Mouse (Mus musculus) cerebellum, adult (tissue): ENCODE measurements at regions not wholly inside any gene's neighbourhood (a gene's known extent, or its start where the extent isn't known, plus 50 kb on each side); places are given as distances from the start of the nearest gene placed in this dataset.
A peak's percentile ranks its signal among the peaks of the same experiment; 100 is the strongest.

Experiments used
- ATAC-seq: cut with Nextera tagmentation; 2 replicates; pipeline ENCODE4 v1.9.2; 2017; ENCODE audit warnings: mild to moderate bottlenecking, moderate library complexity, mixed read lengths; ENCODE audit not compliant: insufficient number of reproducible peaks, low FRiP score, low TSS enrichment

DNA sequence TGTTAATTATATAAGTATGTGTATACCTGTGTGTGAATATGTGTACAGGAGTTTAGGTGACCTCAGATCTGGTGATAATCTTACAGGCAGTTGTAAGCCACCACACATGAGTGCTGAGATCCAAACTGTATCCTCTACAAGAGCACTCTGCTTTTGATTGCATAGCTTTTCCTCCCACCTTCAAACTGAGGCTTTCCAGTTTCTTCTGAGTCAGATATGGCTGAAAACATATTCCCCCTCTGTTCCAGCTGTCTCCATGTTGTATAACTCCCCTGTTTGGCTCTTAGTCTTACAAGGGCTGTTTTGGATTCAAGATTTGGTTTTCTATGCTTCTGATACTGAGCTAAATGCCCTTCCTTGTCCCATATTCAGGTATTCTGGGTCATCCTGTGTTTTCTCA, 232.7 kb downstream of the Sis start:
- ATAC-seq, result no peak

DNA sequence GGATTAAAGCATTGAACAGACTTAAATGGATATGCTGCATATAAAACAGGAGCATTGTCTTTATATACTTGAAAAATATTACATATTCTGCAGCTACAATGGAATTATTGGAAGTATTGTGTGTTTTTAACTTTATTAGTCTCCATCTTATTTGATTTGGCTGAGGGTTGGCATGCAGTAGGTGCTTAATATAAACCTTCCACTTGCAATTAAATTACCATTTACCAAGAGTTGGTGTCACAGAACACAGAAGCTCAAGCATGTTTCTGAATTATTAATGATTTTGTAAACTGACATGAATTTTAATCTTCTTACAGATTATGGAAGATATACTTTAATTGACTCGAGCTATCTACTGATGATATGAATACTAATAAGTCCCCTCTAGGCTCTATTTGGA, 240.3 kb downstream of the Sis start:
- ATAC-seq, result no peak

DNA sequence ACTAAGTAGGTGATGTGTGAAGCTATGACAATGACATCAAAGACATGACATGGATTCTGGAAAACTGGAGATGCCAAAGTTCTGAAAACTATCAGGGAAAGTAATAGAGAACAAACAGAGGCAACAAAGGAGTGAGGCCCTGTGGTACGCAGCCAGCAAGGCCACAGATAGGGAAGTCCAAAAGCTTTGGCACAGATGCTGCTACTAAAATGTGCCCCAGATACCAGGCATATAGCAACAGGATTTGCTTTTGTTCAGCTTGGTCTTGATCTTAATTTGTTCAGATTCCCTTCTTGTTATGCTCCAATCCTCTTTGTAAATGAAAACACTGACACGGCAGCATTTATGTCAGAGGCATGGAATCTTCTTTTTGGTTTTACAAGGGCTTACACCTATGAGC, 253.9 kb downstream of the Sis start:
- no peak for ATAC-seq

DNA sequence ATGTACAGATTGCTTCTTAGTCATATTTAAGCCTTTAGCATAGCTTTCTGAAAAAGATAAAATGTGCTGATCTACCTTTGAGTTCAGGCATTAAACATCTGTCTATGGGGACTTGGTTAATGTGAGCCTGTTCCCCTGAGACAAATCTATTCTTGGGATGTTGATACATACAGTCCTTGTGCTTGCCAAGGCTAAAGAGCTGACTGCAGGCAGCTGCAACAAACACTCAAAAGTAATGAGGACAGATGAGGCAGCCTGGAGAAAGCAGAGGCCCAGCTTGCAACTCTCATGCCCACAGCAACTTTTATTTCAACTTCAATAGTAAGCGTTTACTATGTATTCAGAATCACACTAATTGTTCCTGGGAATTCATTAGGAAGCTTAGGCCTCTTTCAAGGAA, 281.7 kb downstream of the Sis start:
- ATAC-seq, result no peak

DNA sequence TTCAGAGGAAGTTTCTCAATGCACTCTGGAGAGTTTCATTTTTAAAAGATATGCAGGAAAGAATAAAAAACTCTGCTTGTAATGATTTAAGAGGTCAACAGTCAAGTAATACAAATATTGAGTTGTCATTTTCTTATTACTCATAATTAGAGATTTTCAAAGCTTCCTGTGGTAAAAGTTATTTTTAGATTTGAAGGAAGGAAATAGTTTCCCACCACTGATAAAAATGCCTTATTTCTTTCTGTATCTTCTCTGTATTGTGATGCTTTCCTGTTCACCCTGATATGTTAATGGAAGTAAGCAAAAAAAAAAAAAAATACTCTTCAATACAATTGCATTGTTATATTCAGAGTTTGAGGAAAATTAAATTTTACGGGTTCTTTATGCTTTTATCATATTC, 308.5 kb downstream of the Sis start:
- no peak for ATAC-seq

DNA sequence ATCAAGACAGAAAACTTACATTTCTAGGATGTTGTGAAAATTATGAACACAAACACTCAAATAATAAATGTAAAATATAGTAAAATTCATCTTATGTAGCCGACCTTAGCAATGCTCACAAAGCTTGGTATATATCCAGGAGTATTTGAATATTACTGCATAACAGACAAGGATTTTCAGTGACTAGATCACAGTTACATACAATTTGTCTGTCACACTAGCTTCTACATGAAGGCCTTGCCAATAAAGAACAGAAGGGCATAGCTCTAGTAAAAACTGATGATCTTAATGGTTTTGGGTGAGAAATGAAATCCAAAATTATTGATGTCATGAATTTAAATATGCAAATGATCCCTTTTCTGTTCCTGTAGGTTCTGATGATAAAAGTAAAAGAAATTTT, 337.6 kb downstream of the Sis start:
- no peak for ATAC-seq

DNA sequence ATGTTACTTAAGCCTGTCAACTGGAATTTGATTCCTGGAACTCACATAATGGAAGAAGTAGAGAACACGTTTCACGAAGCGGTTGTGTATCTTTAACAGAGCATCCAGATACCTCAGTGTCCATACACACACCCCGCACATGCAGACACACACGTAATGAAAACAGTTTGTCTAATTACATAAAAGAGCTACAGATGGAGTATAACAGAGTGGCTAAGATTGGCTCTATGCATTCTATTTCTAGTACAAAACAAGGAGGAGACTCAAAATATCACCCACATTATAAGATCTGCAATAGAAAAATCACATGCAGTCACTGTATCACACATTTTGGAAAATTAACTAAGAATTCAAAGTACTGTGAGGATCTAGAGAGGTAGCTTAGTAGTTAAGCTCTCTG, 346.9 kb downstream of the Sis start:
- ATAC-seq, result no peak

DNA sequence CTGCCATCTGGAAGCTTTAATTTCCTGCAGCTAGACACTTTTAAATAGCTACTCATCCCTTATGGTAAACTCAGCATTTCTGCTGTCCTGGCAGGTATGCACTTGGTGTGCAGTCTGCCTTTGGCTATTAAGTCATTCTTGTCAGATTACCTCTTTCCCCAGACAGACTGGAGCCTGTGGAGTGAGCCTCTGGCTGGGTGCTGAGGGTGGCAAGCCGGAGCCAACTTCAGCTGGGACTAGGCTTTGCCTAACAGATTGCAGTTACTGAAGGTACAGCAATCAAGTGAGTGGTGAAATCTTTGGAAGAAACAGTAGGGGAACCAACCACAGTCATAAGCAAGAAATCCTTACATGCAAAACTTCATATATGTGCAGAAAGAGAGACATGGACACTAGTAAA, 347.8 kb downstream of the Sis start:
- peak; percentile 61; the same call in 1 of the 2 replicates for ATAC-seq

DNA sequence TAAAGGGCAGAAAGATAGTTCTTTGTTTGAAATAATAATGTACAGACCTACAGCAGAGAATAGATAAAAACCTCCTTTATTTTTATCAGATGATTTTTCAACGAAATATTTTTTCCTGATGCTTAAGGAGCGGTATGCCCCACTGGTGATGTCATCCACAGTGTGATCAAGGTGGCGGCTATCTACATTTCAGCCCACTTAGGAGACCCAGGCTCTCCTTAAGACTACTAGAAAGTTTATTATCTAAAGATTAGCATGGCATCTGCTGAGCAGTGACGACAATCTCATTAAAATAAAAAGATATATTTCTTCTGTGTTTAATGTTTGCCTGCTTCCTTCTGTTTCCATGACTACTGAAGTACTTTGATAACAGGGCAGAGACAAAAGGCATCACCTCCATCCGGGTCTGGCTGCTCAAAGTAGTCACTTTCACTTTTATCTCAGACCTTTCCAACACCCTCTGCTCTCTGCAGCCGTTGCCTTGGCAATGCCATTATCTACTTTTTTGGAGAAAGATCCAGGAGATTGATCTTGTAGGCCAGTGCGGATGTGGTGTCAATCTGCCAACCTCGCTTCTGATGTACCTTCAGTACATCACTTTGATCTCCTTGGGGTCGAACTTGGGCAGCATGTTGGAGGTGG, 363.8 kb downstream of the Sis start:
- no peak for ATAC-seq
